Mouse (Mus musculus) bone marrow macrophage, adult 2 months (primary cell): ENCODE results near the gene Nfkbie.

Experiments
- CTCF ChIP-seq: IDR thresholded peaks from 2 replicates; pipeline ENCODE4 v1.5.1; 2012; ENCODE audit warnings: low read depth, mild to moderate bottlenecking, low read length, moderate library complexity
- POLR2A ChIP-seq: IDR thresholded peaks from 2 replicates; pipeline ENCODE4 v1.6.1; 2012; ENCODE audit warnings: mild to moderate bottlenecking, low read depth, low read length, borderline replicate concordance

GRCm38 (mm10) chr17:45598376-45598775 lies 42.9 kb downstream of the Nfkbie start:
- TF ChIP-seq POLR2A (no peak), CTCF (no peak)
